Mouse (Mus musculus) cerebellum, adult 11-12 months (tissue): ENCODE measurements around the gene Kctd11.
"Not testable (repeated sequence)": the region's sequence is repeated elsewhere in the genome, so short reads cannot be mapped to it uniquely, and the experiment has no call there.

ENCODE experiments used
- DNase-seq: peaks from one replicate; pipeline ENCODE4 v3.0.0; 2022

Gene Kctd11

GRCm38 (mm10) chr11:69878952-69879351 is 2.3 kb downstream of the Kctd11 start:
- no peak for DNase-seq

- DNase-seq, result no peak
These were observed 2.8 kb downstream of the Kctd11 start for GRCm38 (mm10) chr11:69878399-69878798.

GRCm38 (mm10) chr11:69877878-69878277 is 3.3 kb downstream of the Kctd11 start, which contains the start of gene Tmem95:
Gene Tmem95 (minus strand): TSS chr11:69878018.
- DNase-seq, result no peak

- DNase-seq, result peak; percentile 79
These were observed 4.3 kb downstream of the Kctd11 start for GRCm38 (mm10) chr11:69876867-69877266.

- no peak for DNase-seq
These were observed 5.0 kb downstream of the Kctd11 start for GRCm38 (mm10) chr11:69876186-69876585.

- no peak for DNase-seq
These were observed 8.8 kb downstream of the Kctd11 start for GRCm38 (mm10) chr11:69872451-69872850.

GRCm38 (mm10) chr11:69871822-69872221 is 9.4 kb downstream of the Kctd11 start:
- no peak for DNase-seq

GRCm38 (mm10) chr11:69870289-69871069 is 10.7 kb downstream of the Kctd11 start:
- DNase-seq, result no peak

GRCm38 (mm10) chr11:69867335-69867734 is 13.9 kb downstream of the Kctd11 start:
- DNase-seq, result no peak

GRCm38 (mm10) chr11:69865561-69865960 is 15.6 kb downstream of the Kctd11 start:
- DNase-seq, result no peak

- DNase-seq, result no peak
These were observed 16.9 kb downstream of the Kctd11 start for GRCm38 (mm10) chr11:69864138-69864860.

GRCm38 (mm10) chr11:69863729-69864128 is 17.5 kb downstream of the Kctd11 start:
- DNase-seq, result not testable (repeated sequence)

GRCm38 (mm10) chr11:69858113-69858998 is 22.9 kb downstream of the Kctd11 start, which contains the start of gene Tnk1:
Gene Tnk1 (minus strand): TSS chr11:69858730.
- DNase-seq, result no peak

- DNase-seq, result peak; percentile 54
These were observed 25.9 kb downstream of the Kctd11 start for GRCm38 (mm10) chr11:69855347-69855746.

- no peak for DNase-seq
These were observed 26.5 kb downstream of the Kctd11 start for GRCm38 (mm10) chr11:69854680-69855079.

- no peak for DNase-seq
These were observed 27.2 kb downstream of the Kctd11 start for GRCm38 (mm10) chr11:69853994-69854393.

- no peak for DNase-seq
These were observed 30.5 kb downstream of the Kctd11 start for GRCm38 (mm10) chr11:69850754-69851153.

GRCm38 (mm10) chr11:69849884-69850283 is 31.3 kb downstream of the Kctd11 start:
- peak; percentile 25 for DNase-seq

- DNase-seq, result no peak
These were observed 32.1 kb downstream of the Kctd11 start for GRCm38 (mm10) chr11:69849128-69849527.

- peak; percentile 85 for DNase-seq
These were observed 33.2 kb downstream of the Kctd11 start for GRCm38 (mm10) chr11:69848021-69848420.

- peak; percentile 56 for DNase-seq
These were observed 34.2 kb downstream of the Kctd11 start for GRCm38 (mm10) chr11:69846738-69847688.

GRCm38 (mm10) chr11:69846198-69846680 is 35.0 kb downstream of the Kctd11 start, which contains the start of gene Plscr3:
Gene Plscr3 (plus strand): TSS chr11:69846376.
- DNase-seq, result peak; percentile 91
